Mouse (Mus musculus) G1E (cell line): ENCODE measurements around the gene Fam107a. TPM values are rescaled to one million over a fixed set of nuclear protein-coding genes. Genes with fewer than 3 reads are reported as not detected.

Experiments
- ATAC-seq: 2 replicates; pipeline ENCODE4 v1.8.0; 2016; ENCODE audit warnings: mild to moderate bottlenecking; ENCODE audit not compliant: insufficient number of reproducible peaks, poor library complexity, low FRiP score, severe bottlenecking; ENCODE audit errors: extremely low read depth
- DNase-seq: peaks from one replicate; pipeline ENCODE4 v3.0.0; 2012; ENCODE audit warnings: low spot score
- H3K27me3 ChIP-seq: 2 replicates; pipeline ENCODE4 v1.6.1; 2012; ENCODE audit warnings: mild to moderate bottlenecking, low read length, inconsistent platforms; ENCODE audit not compliant: insufficient read depth
- H3K36me3 ChIP-seq: replicated peaks from 2 replicates; pipeline ENCODE3; 2012; ENCODE audit warnings: mild to moderate bottlenecking, inconsistent platforms
- H3K4me1 ChIP-seq: 2 replicates; pipeline ENCODE4 v1.6.1; 2012; ENCODE audit warnings: low read depth, low read length, inconsistent platforms, mixed read lengths; ENCODE audit not compliant: insufficient read depth
- H3K4me3 ChIP-seq: 2 replicates; pipeline ENCODE4 v1.5.1; 2012; ENCODE audit warnings: low read depth, mild to moderate bottlenecking, inconsistent platforms, low read length, moderate library complexity, mixed read lengths
- H3K9me3 ChIP-seq: replicated peaks from 2 replicates; pipeline ENCODE4 v1.6.1; 2012; ENCODE audit warnings: inconsistent platforms
- CTCF ChIP-seq: IDR thresholded peaks from 2 replicates; pipeline ENCODE4 v1.5.1; 2012; ENCODE audit warnings: low read depth, low read length, inconsistent platforms, mixed read lengths
- GATA1 ChIP-seq: IDR thresholded peaks from 2 replicates; pipeline ENCODE4 v1.6.1; 2012; ENCODE audit warnings: borderline replicate concordance, low read length, inconsistent platforms, mixed read lengths
- GATA2 ChIP-seq: IDR thresholded peaks from 2 replicates; pipeline ENCODE4 v1.6.1; 2012; ENCODE audit warnings: low read depth, low read length, inconsistent platforms, borderline replicate concordance
- POLR2AphosphoS5 ChIP-seq: IDR thresholded peaks from 2 replicates; pipeline ENCODE4 v1.6.1; 2012; ENCODE audit warnings: low read depth, low read length, inconsistent platforms; ENCODE audit not compliant: insufficient replicate concordance
- TAL1 ChIP-seq: conservative IDR thresholded peaks from 2 replicates; pipeline ENCODE4 v1.6.1; 2012; ENCODE audit warnings: low read depth, low read length, inconsistent platforms, mixed read lengths
- polyA plus RNA-seq: library from polyadenylated mRNA; stranded (reverse); fragments of >175 nt; gene quantifications from 2 replicates; pipeline ENCODE4 v1.2.3, GENCODE M21; 2012
- total RNA-seq, 2 experiments: library from RNA; stranded (forward) in 1 of 2; stranded (reverse) in 1 of 2; fragments of 200-1000 nt in 1 of 2; fragments of >200 nt in 1 of 2; fragmentation: Nextera tagmentation in 1 of 2; gene quantifications; 2 replicates each; pipeline ENCODE4 v1.2.3; 2014 to 2017

Gene Fam107a
- total and polyA plus RNA-seq, 3 experiments = 0.05 TPM; not detected in 2

DNA sequence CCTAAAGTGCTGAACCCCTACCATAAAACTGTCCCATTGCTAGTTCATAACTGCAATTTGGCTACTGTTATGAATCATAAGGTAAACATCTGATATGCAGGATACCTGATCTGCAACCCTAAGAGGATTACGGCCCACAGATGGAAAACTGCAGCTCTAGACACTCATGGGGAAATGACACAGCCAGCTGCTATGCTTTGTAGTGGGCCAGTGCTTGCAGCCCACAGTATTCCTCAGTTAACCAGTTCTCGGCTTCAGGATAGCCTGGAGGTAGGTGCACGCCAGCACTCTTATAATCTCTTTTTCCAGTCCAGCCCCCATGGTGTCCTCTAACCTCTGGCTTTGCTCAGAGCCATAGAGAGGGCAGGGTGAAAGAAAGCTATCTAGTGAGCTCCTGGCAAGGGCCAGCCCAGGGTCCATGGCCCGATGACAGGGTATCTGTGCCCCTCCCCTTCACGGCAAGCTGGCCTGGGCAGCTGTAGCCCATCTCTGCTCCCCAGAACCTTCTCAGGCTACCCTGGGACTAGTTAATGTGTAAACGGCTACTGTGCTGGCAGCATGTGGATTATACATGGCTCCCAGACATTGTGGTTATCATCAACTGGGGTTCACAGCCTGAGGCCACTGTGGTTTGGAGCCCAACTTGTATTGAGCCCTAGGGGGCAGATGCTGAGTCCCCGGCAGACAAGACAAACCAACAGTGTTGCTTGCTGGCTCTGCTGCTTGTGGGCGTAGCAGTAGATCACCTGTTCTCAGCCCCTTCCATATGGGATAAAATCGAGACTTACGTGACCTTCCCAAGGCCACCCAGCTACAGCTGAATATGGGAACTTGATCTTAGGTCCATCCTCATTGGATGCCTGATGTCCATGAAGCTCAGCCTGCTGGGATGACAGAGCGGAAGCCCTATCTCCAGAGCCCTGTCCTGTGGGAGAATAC, 14.8 kb upstream of the Fam107a start:
- no peak overlapping the region for H3K4me3 ChIP-seq
- DNase-seq (no peak), ATAC-seq (no peak)
- H3K4me1 ChIP-seq = no peaks in the 10 kb centered on the region
- no peaks in the 10 kb centered on the region for H3K27me3 ChIP-seq
- H3K36me3 ChIP-seq = no peaks in the 10 kb centered on the region
- TF ChIP-seq GATA2 (no peak), CTCF (no peak), TAL1 (no peak), POLR2AphosphoS5 (no peak), GATA1 (no peak)
- no peaks in the 10 kb centered on the region for H3K9me3 ChIP-seq

DNA sequence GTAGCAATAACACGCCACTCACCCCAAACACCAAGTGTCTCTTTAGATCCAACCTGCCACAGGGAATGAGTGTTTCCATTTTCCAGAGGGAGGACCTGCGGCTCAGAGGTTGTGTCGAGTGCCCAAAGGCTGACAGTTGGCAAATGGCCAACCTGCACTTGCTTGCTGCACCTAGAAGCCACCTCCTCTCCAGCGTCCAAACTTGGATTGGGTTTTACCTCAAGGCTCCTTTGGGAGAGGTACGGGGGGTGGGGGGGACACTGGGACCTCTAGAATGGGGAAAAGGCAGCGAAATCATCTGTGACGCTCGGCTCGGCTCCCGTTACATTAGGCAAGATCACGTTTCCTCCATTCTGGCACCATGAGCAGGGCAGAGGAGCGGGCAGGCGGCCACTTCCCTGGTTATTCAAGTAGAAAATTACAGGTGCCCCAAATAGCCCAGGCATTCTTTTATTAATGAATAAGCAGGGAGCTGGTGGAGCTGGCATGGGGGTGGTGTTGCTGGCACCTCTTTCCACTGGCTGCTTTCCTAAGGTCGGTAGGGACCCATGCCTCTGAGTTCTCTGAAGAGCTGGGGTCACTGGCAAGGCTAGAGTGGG, 13.6 kb upstream of the Fam107a start:
- TF ChIP-seq CTCF (no peak), GATA1 (no peak), GATA2 (no peak), TAL1 (no peak), POLR2AphosphoS5 (no peak)
- Histone ChIP-seq H3K36me3 (no peaks in the 10 kb centered on the region), H3K27me3 (no peaks in the 10 kb centered on the region), H3K4me1 (no peaks in the 10 kb centered on the region), H3K4me3 (no peak overlapping the region), H3K9me3 (no peaks in the 10 kb centered on the region)
- DNase-seq (no peak), ATAC-seq (no peak)

GRCm38 (mm10) chr14:8330390-8330789, 12.6 kb upstream of the Fam107a start:
- no peaks in the 10 kb centered on the region for H3K36me3 ChIP-seq
- H3K9me3 ChIP-seq = no peaks in the 10 kb centered on the region
- no peak for DNase-seq
- no peak overlapping the region for H3K4me3 ChIP-seq
- no peak for TF ChIP-seq GATA1
- no peak for TF ChIP-seq GATA2
- TF ChIP-seq CTCF = no peak
- TF ChIP-seq TAL1 = no peak
- TF ChIP-seq POLR2AphosphoS5 = no peak
- H3K27me3 ChIP-seq = no peaks in the 10 kb centered on the region
- H3K4me1 ChIP-seq = no peaks in the 10 kb centered on the region
- ATAC-seq = no peak

- Histone ChIP-seq H3K27me3 (no peaks in the 10 kb centered on the region), H3K36me3 (no peaks in the 10 kb centered on the region), H3K4me3 (no peak overlapping the region), H3K9me3 (no peaks in the 10 kb centered on the region), H3K4me1 (no peaks in the 10 kb centered on the region)
- TF ChIP-seq GATA2 (no peak), GATA1 (no peak), POLR2AphosphoS5 (no peak), CTCF (no peak), TAL1 (no peak)
- DNase-seq = no peak
- no peak for ATAC-seq
Measured at GRCm38 (mm10) chr14:8329552-8329951, 11.7 kb upstream of the Fam107a start.

DNA sequence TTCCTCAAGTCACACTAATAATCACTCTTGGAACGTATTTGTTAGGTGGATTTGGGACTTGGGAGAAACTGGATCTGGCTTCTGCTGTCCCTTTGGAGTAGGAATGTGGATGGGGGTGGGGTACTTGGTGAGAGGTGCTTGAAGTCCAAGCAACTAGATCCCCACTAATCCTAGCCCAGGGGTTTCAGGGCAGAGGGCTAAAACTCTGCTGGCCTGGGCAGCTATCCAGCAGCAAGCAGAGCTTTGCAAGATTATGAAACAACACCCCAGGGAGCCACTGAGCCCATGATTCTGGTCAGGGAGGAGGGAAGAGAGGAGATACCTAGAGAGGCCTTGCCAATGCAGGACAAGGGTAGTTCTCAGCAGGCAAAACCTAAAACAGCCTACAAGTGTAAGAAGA, 9.5 kb upstream of the Fam107a start:
- H3K4me3 ChIP-seq = no peak overlapping the region
- no peaks in the 10 kb centered on the region for H3K9me3 ChIP-seq
- ATAC-seq (no peak), DNase-seq (no peak)
- H3K36me3 ChIP-seq = no peaks in the 10 kb centered on the region
- TF ChIP-seq POLR2AphosphoS5 = no peak
- no peaks in the 10 kb centered on the region for H3K4me1 ChIP-seq
- H3K27me3 ChIP-seq = no peaks in the 10 kb centered on the region

DNA sequence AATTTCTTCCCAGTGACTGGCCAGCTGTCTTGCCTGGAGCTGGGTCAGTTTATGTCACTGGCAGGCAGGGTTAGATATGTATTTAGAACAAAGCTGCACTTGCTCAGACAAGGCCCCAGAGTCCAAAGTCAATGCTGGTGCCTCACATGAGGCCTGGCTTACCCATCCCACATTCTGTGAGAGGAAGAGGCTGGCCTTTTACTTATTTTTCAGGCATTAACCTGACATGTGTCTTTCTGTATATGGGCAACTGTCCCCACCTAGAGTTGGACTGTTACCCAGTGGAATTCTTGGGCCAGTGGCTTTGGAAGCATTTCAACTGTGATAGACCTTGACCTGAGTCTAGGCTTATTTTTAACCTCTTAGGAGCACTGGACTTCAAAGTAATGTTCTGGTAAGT, 9.1 kb upstream of the Fam107a start:
- no peaks in the 10 kb centered on the region for H3K9me3 ChIP-seq
- TF ChIP-seq GATA1 = no peak
- TF ChIP-seq TAL1 = no peak
- TF ChIP-seq GATA2 = no peak
- TF ChIP-seq CTCF = no peak
- no peak for ATAC-seq

More for the DNA sequence above, 9.1 kb upstream of the Fam107a start:
- no peak for DNase-seq
- no peaks in the 10 kb centered on the region for H3K27me3 ChIP-seq
- H3K4me1 ChIP-seq = no peaks in the 10 kb centered on the region
- H3K36me3 ChIP-seq = no peaks in the 10 kb centered on the region
- no peak overlapping the region for H3K4me3 ChIP-seq
